Mouse (Mus musculus) heart, adult 18-20 months (tissue): ENCODE results near the gene Mettl23. TPM values are rescaled to one million over a fixed set of nuclear protein-coding genes. Genes with fewer than 3 reads are reported as not detected.
"Not testable (repeated sequence)": the region's sequence is repeated elsewhere in the genome, so short reads cannot be mapped to it uniquely, and the experiment has no call there.

Experiments used
- DNase-seq, 2 experiments: peaks; one replicate each; pipeline ENCODE4 v3.0.0; 2021 to 2022; ENCODE audit warnings: mixed read lengths in 1 of 2
- total RNA-seq, 2 experiments: library from RNA; stranded (reverse); gene quantifications; 2 replicates each; pipeline ENCODE4 v1.2.3; 2021

The Mettl23 gene
- total RNA-seq, 2 experiments from 2014 or later: 38.3 to 46.4 TPM

DNA sequence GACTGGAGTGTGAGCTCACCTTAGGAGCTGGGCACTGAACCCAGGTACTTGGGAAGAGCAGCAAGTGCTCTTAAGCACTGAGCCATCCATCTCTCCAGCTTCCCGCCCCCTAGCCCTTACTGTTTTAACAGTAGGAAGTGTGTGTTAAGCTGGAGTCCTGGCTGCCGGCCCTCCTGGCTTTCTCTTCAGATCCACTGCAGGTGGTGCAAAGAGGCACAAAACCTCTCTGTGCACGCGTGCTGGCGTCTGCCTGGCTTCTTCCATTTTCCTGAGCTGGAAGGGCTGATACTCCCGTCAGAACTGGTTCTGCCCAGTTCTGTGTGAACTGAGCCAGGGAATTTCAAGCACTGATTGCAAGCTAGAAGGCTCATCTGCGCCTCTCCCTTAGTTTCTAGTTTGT is 37.8 kb downstream of the Mettl23 start:
- no peak for DNase-seq

DNA sequence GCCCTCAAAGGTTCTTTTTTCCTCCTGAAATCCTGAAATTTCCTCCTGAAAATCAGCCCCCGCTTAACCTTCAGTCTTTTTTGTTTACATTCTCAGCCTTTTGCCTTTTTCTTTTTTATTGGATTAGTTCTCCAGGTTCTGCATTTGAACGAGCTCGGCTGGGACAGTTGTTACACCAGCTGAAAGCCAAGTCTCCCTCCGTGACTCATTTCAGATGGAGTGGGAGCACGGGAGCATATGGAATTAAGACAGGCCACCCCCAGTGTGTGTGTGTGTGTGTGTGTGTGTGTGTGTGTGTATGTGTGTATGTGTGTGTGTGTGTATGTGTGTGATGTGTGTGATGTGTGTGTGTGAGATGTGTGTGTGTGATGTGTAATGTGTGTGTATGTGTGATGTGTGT is 38.4 kb downstream of the Mettl23 start:
- no peak for DNase-seq

- no peak for DNase-seq
These were observed 39.4 kb downstream of the Mettl23 start for GRCm38 (mm10) chr11:116882446-116882845.

DNA sequence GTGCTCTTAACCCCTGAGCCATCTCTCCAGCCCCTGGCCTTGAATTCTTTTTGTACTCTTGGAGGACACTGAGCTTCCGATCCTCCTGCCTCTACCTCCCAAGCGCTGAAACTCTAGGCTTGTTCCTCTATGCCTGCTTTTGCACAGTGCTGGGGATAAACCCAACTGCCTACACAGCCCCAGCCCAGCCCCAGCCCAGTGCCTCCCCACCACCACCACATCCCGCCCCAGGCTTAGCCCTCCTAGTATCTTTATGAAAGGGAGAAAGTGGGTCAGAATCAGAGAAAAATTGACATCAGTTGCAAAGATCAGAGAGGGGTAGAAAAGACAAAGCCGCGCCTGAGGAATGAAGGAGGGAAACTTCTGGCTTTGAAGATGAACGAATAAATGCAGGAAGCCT is 41.0 kb downstream of the Mettl23 start:
- no peak for DNase-seq

DNA sequence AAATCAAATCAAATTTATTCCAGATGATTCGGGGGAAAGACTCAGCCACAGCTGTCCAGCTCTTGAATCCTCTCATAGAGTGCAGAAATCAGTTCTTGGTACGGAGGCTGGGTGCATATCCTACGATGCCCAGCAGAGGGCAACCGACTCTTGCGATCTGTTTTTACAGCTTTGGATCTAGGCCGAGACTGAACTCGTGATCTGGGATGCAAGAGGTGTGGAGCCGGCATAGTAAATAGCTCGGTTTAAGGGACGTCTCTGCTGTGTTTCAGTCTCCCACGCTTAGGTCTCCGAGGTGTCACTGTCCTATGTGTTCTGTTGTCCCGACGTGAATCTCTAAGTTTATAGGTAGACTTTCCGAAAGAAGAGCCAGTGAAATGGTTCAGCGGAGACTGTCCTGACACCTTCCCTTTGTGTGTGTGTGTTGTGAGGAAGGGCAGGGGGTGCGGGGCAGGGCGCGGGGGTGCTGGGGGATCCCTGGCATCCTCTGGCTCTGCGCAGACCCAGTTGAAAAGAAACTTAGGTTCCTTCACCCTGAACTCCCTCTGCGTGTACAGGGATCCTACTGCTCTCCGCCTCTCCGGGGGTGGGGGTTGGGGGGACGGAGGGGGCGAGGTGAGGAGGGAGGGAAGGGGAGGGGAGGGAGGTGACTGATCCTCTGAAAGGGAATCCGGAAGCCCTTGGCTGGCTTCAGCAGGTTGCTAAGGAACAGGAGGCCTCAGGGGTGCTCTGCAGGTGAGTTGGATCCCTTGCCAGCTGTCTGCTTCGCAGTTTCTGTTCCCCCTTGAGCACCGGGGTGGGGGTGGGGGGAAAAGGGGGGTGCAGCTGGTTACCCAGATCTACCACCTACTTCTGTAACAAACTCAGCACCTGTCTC is 42.4 kb downstream of the Mettl23 start:
- peak; percentile 74 to 89 for DNase-seq

- DNase-seq: no peak
These were observed 44.1 kb downstream of the Mettl23 start for GRCm38 (mm10) chr11:116887136-116887535.

DNA sequence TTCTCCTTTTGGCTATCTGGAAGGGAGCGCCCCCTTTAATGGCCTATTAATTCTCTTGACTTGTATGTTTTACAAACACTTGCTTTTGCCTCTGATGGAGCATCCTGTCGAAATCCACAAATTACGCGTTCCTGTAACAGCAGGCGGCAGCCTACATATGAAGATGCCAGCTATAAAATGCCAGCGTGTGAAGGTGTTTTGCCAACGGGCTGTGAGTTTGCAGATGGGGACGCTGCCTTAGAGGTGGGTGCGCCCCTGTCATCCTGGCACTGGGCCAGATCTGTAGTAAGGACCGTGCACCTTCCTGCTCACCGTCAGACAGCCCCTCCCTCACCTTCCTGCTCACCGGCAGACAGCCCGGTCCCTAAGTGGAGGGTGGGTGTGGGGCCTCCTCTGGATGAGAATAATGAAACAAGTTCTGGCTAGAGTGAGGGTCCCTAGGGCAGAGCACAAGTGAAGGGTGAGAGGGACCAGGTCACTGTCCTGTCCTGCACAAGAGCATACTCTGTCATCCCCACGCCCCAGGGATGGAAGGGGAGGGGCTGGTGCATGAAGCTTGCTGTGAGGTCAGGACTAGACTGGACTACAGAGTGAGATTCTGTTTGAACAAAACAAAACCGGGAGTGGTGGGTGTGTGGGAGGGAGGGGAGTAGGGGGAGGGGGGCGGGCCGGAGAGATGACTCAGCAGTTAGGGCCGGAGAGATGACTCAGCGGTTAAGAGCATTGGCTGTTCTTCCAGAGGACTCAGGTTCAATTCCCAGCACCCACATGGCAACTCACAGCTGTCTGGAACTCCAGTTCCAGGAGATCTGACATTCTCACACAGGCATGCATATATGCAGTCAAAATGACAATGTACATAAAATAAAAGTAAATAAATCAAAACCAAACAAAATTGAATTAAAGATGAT is 50.7 kb downstream of the Mettl23 start:
- no peak for DNase-seq

GRCm38 (mm10) chr11:116895402-116895801 is 52.3 kb downstream of the Mettl23 start:
- no peak for DNase-seq

DNA sequence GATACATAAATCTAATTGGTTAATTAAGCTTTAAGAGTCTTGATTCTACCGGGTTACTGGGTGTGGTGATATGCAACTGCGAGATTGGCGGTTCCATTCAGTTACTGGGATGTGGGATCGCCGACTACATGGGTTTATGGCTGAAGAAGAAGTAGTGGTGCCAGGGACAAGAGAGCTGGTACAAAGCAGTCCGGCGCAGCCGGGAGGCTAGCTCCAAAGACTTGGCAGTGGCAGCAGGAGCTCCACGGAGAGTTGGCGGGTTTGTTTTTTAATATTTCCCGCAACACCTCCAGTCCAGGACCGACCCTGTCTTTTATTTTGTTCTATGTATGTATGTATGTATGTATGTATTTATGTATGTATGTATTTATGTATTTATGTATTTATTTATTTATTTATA is 56.2 kb downstream of the Mettl23 start:
- no peak for DNase-seq

- DNase-seq: not testable (repeated sequence)
These were observed 59.5 kb downstream of the Mettl23 start for GRCm38 (mm10) chr11:116902588-116902987.

Other genes starting within 250 kb of the Mettl23 start
- gene Rhbdf2, start 216.3 kb upstream of the Mettl23 start, total RNA-seq: 10 to 100 TPM; 10.6 to 11.5 TPM
- gene Prcd, start 189.7 kb upstream of the Mettl23 start, total RNA-seq: 1 to 10 TPM in 1 of 2 experiments, under 1 TPM in 1; 0.62 to 1.6 TPM
- gene Cygb, start 189.0 kb upstream of the Mettl23 start, total RNA-seq: 10 to 100 TPM; 31.5 to 38.5 TPM
- not detected for gene St6galnac1, start 67.8 kb upstream of the Mettl23 start, total RNA-seq
- gene Mxra7, start 15.2 kb upstream of the Mettl23 start, total RNA-seq: 10 to 100 TPM; 14.8 to 18.7 TPM
- gene Jmjd6, start 171 bp downstream of the Mettl23 start, total RNA-seq: 10 to 100 TPM; 37.5 to 42.3 TPM
- 10 to 100 TPM; 30.7 to 33.7 TPM for gene Mfsd11, start 9.2 kb downstream of the Mettl23 start, total RNA-seq
- 100 to 1,000 TPM in 1 of 2 experiments, 10 to 100 TPM in 1; 89.2 to 109 TPM for gene Srsf2, start 9.8 kb downstream of the Mettl23 start, total RNA-seq
- gene Mgat5b, start 75.6 kb downstream of the Mettl23 start, total RNA-seq: under 1 TPM; 0.10 to 0.15 TPM